Mouse (Mus musculus) hindlimb bud, embryonic 11.5 days (tissue): ENCODE results near the gene Fam53b.

Experiments used
- DNase-seq: peaks from one replicate; pipeline ENCODE4 v3.0.0-alpha.2; 2012; ENCODE audit warnings: low read depth, low spot score; ENCODE audit errors: extremely low spot score

Fam53b gene

DNA sequence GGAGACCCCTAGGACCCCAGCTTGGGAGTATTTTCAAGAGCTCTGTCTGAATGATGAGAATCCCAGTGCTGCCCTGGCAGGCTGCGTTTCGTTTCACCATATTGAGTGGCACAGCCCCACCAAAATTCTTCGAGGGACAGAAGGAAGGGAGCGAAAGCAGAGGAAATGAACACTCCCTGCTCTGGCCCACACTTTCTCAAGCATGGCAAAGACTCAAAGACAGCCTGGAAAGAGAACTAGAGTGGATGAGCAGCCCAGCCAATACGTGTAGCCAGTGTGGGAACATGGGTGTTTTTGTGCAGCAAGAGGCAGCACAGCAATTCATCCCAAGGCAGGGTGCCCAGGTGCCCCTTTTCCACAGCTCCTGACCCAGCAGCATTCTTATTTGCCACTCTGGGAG, 70.8 kb downstream of the Fam53b start:
- DNase-seq: no peak

- DNase-seq: no peak
Observed at GRCm38 (mm10) chr7:132739829-132740228, 73.9 kb downstream of the Fam53b start.

DNA sequence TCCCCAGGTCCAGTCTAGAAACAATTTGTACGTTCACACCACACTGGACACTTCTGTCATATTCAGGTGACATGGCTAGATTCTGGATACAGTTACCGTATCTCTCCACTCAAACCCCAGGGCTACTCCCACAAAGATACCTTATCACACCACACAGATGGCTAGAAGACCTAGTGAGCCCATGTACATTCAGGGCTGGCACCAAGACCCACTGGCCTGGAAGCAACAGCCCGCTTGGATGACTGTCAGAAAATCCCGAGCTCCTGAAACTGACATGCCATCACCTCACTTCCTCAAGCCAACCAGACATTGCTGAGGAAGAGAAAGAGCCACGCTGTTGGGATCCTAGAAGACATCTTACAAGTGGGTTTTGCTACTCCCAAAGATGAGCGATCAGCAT, 74.8 kb downstream of the Fam53b start:
- DNase-seq: no peak

DNA sequence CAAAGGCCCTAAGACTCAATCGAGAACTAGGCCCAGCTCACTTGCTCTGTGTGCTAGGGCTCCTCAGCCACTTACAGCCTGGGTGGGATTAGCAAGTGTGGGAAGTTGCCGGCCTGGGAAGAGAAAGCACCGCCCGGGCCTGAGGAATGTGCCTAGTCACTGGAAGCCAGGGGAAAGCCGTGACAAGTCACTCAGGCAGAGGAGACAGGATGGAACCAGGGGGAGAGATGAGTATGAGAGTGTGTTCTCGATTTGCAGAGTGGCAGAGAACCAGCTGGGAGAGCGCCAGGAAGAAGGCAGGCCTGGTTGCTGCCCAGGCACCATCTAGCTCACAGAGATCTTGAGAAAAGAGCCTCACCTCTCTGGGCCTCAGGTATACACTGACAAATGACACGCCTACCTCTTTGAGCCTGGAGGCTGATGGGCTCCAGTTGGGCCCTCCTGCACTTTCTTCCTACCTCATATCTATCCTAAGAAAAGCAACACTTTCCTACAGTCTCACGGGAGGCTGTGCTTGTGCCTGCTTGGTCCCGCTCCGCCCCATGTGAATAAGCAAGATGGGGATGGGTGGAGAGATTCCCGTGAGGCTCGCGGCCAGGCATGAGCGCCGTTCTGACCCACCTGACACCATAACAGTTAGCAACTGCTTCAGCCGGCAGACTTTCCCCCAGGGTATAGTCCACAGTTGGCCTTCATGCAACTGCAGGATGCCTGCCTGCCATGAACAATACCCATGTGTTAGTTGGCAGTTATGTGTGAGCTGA, 77.4 kb downstream of the Fam53b start:
- DNase-seq: no peak

DNA sequence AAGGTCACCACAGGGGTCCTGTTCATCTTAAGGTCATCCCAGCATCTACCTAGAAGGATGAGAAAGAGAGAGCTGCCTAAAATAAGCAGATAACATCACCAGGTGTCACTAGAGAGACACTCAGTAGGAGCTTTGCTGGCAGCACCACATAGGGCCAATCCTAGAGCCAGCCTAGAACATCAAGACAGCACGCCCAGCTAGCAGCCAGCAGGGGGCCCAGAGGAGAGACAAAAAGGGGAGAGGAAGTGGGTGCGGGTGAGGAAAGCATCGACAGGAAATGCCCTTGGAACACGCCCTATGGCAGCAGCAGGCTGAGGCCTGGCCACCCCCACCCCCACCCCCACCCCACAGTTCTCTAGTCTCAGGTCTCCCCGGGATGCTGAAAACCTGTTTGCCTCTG, 78.5 kb downstream of the Fam53b start:
- no peak for DNase-seq

- DNase-seq: no peak
Observed at GRCm38 (mm10) chr7:132734222-132734621, 79.5 kb downstream of the Fam53b start.

DNA sequence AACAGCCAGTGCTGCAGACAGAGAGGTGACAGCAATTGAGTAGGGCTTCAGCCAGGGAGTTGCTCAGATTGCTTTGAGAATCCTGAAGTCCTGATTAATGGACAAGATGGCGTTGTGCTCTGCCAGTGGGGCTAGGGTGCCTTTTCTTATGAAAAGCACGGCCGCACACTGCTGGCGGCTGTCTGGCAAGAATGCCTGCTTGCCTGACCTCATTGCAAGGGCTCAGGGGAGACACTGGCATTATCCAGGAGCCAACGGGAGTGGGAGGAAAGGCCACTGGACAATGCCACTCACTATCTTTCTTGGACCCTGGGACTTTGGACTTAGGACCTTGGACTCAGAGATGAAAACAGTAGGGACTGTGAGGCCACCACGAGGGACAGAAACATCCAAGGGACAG, 80.2 kb downstream of the Fam53b start:
- no peak for DNase-seq

GRCm38 (mm10) chr7:132732136-132732789, 81.4 kb downstream of the Fam53b start:
- DNase-seq: no peak

GRCm38 (mm10) chr7:132731558-132731957, 82.1 kb downstream of the Fam53b start:
- no peak for DNase-seq

GRCm38 (mm10) chr7:132730510-132730909, 83.2 kb downstream of the Fam53b start:
- DNase-seq: no peak

GRCm38 (mm10) chr7:132729093-132729831, 84.4 kb downstream of the Fam53b start:
- no peak for DNase-seq

DNA sequence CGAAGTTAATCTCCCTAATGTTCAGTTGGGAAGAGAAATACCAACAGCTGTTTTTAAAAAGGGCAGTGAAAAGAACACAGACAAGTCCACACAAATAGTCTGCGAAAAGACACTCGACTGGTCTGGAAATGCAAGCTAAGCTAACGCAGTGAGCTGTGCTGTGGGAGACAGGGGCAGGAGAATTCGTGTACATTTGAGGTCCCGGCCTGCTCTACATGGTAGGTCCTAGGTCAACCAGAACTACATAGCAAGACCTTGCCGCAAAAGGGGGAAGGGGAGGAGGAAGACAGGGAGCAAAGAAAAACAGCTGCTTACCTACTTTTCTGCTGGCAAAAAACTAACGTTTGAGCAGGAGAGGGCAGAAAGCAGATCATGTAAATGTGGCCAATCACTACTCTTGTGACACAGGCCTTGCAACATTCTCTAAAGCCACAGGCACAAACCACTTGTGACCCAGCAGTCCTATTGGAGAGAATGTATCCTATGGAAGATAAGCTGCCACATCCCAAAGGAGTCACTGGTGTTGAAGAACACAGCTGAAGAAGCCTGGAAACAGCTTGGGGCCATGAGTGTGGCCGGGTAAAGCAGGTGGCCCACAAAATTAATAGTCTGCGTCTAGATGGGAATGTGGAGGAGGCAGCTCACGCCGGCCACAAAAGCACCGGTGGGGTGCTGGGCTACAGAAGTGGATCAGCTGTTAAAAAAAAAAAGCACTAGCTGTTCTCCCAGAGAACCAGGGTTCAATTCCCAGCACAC, 87.4 kb downstream of the Fam53b start:
- DNase-seq: no peak

GRCm38 (mm10) chr7:132724501-132725062, 89.1 kb downstream of the Fam53b start:
- no peak for DNase-seq

DNA sequence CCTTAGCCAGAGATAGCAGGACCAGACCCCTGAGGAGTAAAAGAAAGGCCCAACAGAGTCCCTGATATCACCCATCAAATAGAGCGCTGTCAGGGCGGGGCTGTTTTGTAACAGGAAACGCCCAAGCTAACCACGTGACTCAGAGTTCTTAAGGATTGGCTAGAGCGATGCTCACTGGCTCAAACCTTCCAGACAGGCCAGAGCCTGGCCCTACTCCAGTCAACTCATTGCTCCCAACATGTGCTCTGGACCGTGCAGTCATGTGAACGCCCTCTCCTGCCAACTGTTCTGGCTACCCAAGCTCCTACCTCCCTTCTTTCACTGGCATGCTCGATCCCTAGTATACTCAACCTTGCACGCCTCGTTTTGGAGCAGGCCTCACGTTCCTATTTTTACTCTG, 89.8 kb downstream of the Fam53b start:
- no peak for DNase-seq

DNA sequence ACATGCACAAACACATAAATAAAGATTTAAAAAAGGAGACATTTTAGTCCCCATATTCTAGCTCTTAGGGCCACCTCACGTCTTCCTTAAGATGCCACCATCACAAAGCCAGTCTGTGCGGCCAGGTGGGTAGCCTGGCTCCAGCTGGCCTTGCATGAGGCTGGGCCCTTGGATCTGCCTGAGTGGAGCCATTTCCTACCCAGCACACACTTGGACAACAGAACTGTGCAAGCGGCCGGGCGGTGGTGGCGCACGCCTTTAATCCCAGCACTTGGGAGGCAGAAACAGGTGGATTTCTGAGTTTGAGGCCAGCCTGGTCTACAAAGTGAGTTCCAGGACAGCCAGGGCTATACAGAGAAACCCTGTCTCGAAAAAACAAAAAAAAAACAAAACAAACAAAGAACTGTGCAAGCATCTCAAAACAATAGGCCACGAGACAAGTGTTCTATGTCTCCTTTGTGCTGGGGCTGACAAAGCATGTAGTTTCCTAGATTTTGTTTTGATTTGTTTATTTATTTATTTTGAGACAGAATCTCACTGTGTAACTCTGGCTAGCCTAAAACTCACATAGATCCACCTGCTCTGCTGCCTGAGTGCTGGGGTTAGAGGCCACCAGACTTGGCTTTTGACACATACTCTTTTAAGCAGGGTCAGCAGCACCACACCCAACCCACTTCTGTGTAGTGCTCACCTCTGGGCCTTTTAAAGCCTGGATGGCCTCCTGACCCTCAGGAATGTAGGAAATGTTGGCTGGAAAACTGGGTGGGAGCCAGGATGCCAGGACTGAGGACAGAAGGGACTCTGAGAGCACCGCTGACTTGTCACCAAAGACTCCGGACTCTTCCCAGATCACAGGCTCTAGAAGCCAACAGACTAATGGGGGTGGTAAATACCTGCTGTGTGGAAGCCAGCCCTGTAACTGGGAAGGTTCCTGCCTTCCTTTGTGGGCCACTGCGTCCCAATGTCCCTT, 91.0 kb downstream of the Fam53b start:
- DNase-seq: no peak

- DNase-seq: no peak
Observed at GRCm38 (mm10) chr7:132720562-132720961, 93.1 kb downstream of the Fam53b start.

DNA sequence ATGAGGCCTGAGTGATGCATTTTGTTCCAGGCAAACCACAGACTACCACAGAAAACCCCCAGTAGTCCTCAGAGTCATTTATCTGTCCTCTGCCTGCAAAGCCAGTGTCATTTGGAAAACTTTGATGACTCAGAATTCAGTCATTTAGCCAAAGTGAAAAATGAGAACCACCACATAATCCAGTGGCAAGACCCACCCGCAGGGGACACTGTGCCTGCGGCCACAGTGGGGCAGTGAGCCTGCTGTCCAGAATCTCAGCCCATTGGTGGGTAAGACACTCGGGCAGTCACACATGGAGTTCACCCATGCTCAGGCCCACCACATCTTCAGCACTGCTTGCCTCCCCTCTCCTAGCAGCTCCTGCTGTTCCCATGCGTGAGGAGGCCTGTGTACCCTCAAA, 94.1 kb downstream of the Fam53b start:
- no peak for DNase-seq

GRCm38 (mm10) chr7:132715259-132715658, 98.4 kb downstream of the Fam53b start:
- no peak for DNase-seq

DNA sequence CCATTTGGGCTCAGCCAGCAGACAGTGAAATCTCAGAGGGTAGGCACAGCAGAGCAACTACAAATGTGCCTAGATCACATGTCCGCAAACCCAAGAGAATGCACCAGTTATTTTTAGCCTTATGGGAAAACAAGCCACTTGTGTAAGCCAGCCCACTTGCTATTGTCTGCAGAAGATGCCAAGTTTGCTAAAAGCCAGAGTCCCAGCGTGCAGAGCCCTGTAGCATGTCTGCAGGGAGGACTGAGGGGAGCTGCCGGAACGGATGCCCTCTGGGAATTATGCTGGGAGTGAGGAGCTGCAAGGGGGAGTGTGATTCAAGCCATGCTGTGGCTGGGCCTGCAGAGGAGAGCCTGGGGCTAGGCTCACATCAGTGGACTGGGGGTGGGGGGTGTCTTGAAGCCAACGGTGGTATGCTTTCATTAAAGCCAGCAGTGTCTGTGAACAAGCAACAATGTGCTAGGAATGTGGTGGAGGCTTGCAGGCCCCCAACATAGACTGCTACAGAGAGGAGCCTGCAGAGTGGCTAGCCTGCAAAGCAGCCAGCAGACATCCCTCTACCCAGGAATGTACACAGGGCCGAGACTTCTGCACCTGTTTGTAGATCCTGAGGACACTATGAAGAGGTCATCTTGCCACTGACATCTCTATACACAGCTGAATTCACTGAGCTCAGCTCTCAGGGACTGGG, 99.3 kb downstream of the Fam53b start:
- DNase-seq: no peak
